Mouse (Mus musculus): Measurements from ENCODE around the gene Mcu. TPM values are rescaled to one million over a fixed set of nuclear protein-coding genes. Genes with fewer than 3 reads are reported as not detected.

Gene Mcu
- total RNA-seq, 2 experiments from 2014 or later = 48.7 to 50.2 TPM

GRCm38 (mm10) chr10:59527819-59528218 lies 88.7 kb downstream of the Mcu start:
- no peak for DNase-seq

GRCm38 (mm10) chr10:59527311-59527710 lies 89.2 kb downstream of the Mcu start:
- no peak for DNase-seq

GRCm38 (mm10) chr10:59524675-59525074 lies 91.8 kb downstream of the Mcu start:
- DNase-seq = no peak

GRCm38 (mm10) chr10:59523826-59524331 lies 92.6 kb downstream of the Mcu start:
- DNase-seq = no peak

- no peak for DNase-seq
Observed at GRCm38 (mm10) chr10:59520701-59521100, 95.8 kb downstream of the Mcu start.

GRCm38 (mm10) chr10:59519411-59519810 lies 97.1 kb downstream of the Mcu start:
- DNase-seq = no peak

GRCm38 (mm10) chr10:59517201-59517600 lies 99.3 kb downstream of the Mcu start:
- DNase-seq = no peak

- DNase-seq = no peak
Observed at GRCm38 (mm10) chr10:59514739-59515464, 101.6 kb downstream of the Mcu start.

GRCm38 (mm10) chr10:59512173-59512572 lies 104.3 kb downstream of the Mcu start:
- DNase-seq = no peak

GRCm38 (mm10) chr10:59511427-59511963 lies 105.0 kb downstream of the Mcu start:
- DNase-seq = no peak

- DNase-seq = no peak
Observed at GRCm38 (mm10) chr10:59510713-59511426, 105.6 kb downstream of the Mcu start.

- DNase-seq = no peak
Observed at GRCm38 (mm10) chr10:59509197-59509596, 107.3 kb downstream of the Mcu start.

- DNase-seq = no peak
Observed at GRCm38 (mm10) chr10:59506711-59507110, 109.8 kb downstream of the Mcu start.

- DNase-seq = no peak
Observed at GRCm38 (mm10) chr10:59504291-59504690, 112.2 kb downstream of the Mcu start.

GRCm38 (mm10) chr10:59503433-59504210 lies 112.9 kb downstream of the Mcu start:
- peak; percentile 56 to 66 for DNase-seq

GRCm38 (mm10) chr10:59502381-59502780 lies 114.1 kb downstream of the Mcu start:
- DNase-seq = no peak

GRCm38 (mm10) chr10:59501761-59502160 lies 114.7 kb downstream of the Mcu start:
- DNase-seq = no peak

GRCm38 (mm10) chr10:59500225-59500624 lies 116.3 kb downstream of the Mcu start:
- DNase-seq = no peak

- DNase-seq = no peak
Observed at GRCm38 (mm10) chr10:59497019-59497418, 119.5 kb downstream of the Mcu start.

- DNase-seq = no peak
Observed at GRCm38 (mm10) chr10:59494917-59495316, 121.6 kb downstream of the Mcu start.

- DNase-seq = no peak
Observed at GRCm38 (mm10) chr10:59494044-59494443, 122.4 kb downstream of the Mcu start.

- DNase-seq = no peak
Observed at GRCm38 (mm10) chr10:59490920-59491319, 125.6 kb downstream of the Mcu start.

GRCm38 (mm10) chr10:59489411-59489810 lies 127.1 kb downstream of the Mcu start:
- no peak for DNase-seq

Data from layer of hippocampus, postnatal 36 days (tissue).